Mouse (Mus musculus) right cerebral cortex, adult 2 months (tissue): ENCODE data around the gene Ifitm1.
A peak's percentile ranks its signal among the peaks of the same experiment; 100 is the strongest.
"Not testable (repeated sequence)": the region's sequence is repeated elsewhere in the genome, so short reads cannot be mapped to it uniquely, and the experiment has no call there.

Experiments
- DNase-seq, 2 experiments: peaks; one replicate each; pipeline ENCODE4 v3.0.0; 2021 to 2022; ENCODE audit warnings: low spot score in 2 of 2

The Ifitm1 gene

GRCm38 (mm10) chr7:140974940-140975339 is 7.9 kb downstream of the Ifitm1 start:
- DNase-seq = no peak

DNA sequence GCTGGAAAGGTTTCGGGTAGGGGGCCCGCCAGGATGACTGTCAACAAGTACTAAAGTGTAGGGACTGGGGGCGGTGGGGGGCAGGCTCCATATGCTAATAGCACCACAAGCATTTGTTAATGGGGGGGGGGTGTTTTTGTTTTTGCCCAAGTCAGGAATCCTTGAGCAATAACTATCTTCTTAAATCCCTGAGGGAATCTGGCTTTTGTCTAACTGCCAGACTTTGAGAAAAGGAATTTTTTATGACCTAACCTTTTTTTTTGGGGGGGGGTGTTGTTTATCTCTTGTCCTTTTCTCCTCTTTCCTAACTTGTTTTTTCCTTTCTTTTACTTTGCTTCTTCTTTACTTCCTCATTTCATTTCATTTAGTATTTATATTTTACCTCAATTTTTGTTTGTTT is 8.4 kb downstream of the Ifitm1 start:
- DNase-seq = no peak

GRCm38 (mm10) chr7:140976720-140977119 is 9.7 kb downstream of the Ifitm1 start:
- DNase-seq = not testable (repeated sequence)

DNA sequence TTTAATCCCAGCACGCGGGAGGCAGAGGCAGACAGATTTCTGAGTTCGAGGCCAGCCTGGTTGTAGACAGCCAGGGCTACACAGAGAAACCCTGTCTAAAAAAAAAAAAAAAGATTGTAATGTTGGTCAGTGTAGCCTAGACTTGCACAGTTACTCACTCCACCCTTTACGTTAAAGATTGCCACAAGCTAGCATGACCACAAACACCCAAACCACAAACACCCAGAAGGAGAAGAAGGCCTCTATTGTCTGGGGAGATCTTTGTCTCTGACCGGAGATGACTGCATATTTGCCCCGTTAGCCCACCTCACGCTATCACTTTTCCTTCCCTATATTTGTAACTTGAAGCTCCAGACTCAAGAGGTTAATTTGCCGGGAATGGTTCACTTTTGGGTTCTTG is 14.7 kb downstream of the Ifitm1 start:
- no peak for DNase-seq

DNA sequence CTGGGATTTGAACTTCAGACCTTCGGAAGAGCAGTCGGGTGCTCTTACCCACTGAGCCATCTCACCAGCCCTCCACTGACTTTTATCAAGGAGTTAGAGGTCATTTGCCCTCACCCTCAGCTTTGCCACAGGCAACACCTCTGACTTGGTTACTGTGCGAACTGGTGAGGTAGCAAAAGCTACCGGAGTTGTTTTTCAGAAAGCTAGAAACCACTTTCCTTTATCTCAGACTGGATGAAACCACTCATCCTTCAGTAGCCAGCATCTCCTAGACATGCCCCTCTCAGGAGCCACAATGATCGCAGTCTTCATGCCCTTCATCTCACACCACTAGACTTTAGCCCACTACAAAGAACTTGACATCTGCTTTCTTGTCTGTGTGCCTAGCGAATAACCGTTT is 15.9 kb downstream of the Ifitm1 start:
- no peak for DNase-seq

DNA sequence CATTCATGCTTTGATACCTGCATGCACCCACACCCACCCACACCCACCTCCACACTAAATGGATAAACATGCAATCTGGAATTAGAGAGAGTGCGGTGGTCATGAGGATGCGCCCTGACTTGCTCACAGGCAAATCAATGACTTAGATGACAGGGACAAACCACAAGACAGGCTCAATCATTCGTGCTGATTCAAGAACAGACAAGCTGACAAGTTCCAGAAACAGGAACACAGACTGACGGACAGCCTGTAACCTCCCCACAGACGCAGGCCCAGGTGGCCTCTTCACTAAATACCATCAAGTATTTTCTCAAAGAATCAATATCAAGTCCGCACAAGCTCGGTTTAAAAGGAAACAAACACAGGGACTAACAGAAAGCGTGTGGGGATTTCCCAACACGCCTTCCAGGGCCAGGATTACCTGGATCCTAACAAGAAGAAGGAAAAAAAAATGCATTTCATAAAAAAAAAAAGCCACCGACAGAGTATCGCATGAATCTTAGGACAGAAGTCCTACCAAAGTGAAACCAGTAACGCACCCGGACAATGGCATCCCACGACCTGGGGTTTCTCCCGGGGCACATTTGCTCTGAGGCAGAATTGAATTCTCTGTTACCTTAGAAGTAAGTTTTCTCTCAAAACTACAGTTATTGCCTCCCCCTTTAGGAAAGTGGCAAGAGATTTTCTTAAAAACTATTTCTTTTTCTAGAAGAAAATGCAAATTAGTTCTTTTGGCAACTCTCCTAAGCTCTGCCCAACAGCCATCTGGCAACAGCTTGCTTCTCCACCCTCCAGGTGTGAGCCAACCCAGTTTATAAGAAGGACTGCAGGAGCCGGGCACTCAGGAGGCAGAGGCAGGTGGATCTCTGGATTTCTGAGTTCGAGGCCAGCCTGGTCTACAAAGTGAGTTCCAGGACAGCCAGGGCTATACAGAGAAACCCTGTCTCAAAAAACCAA is 20.4 kb downstream of the Ifitm1 start:
- peak; percentile 27 to 58 for DNase-seq

DNA sequence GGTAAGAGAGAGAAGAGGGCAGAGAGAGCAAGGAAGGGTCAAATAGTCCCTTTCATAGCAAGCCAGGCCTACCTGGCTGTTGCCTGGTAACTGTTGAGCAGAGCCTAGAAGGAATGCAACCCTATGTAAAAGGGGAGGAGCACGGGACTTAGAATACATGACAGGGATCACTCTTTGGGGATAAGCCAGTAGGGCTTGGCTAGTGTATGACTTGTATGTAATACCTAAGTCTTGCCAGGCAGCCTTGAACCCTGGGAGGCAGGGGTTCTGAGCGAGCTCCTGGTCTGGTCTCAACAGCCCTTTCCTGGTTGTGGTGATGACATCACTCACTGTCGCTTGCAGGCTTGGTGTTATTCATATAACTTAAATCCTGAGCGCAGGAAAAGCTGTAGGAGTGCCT is 22.0 kb downstream of the Ifitm1 start:
- DNase-seq = peak in 1 of 2 experiments; percentile 10

DNA sequence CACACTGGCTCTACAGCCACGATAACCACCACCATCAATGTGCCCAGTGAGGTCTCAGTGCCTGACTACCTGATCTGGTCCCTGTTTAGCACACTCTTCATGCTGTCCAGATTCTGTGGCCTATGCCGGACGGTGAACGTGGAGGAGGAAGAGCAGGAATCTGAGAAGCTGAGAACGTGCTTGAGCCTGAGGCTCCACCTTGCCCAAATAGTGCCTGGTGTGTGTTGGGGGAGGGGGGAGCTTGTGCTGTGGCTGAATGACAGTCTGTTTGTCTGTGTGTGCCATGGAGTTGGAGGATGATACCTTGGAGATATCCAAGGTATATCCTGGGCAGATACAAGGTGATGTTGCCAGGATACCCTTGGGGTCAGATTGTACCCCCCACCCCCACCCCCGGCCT is 23.2 kb downstream of the Ifitm1 start:
- DNase-seq = no peak

GRCm38 (mm10) chr7:140990622-140991021 is 23.6 kb downstream of the Ifitm1 start:
- DNase-seq = no peak

DNA sequence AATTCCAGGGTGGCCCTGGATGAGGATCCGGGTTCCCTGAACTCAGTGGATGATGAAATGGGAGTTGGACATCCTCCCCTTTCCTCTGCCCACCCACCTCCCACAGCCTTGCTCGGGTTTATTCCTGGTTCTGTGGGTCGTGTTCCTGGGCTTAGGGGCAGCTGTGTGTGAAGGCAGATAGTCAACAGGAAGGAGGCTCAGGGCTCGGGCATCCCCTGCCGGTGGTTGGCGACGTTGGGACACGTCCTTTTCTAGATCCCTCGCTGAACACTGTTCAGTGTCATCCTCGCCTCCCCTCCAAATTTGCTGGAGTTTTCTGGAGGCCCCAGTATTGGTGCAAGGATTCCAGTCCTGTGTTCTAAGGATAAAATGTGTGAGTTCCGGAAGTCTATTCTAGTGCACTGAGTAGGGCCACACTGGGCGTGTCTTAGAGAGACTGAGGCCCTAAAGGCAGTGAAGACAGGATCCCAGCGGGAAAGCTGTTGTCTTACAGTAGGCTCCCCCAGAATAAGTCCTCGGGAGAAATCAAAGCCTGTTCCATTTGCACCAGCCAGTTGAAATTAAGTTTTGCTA is 24.2 kb downstream of the Ifitm1 start:
- DNase-seq = no peak

DNA sequence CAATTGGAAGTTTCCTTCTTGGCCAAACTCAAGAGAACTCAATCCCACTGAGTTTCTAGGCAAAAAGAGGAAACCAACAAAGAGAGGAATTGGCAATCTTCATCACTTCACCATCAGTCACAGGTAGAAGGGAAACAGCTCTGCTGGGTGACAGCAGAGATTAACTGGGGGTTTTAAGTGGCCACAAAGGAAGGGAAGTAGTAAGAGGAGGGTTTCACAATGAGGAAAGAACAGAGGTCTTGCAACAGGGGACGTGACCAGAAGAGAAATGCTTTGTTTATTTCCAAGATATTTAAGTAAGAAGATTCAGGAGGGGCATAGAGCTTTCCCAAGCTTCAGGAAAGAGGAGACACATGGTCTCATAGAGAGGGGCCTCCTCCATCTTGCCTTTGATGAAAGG is 30.8 kb downstream of the Ifitm1 start:
- DNase-seq = no peak

GRCm38 (mm10) chr7:140998853-140999700 is 32.1 kb downstream of the Ifitm1 start:
- no peak for DNase-seq

DNA sequence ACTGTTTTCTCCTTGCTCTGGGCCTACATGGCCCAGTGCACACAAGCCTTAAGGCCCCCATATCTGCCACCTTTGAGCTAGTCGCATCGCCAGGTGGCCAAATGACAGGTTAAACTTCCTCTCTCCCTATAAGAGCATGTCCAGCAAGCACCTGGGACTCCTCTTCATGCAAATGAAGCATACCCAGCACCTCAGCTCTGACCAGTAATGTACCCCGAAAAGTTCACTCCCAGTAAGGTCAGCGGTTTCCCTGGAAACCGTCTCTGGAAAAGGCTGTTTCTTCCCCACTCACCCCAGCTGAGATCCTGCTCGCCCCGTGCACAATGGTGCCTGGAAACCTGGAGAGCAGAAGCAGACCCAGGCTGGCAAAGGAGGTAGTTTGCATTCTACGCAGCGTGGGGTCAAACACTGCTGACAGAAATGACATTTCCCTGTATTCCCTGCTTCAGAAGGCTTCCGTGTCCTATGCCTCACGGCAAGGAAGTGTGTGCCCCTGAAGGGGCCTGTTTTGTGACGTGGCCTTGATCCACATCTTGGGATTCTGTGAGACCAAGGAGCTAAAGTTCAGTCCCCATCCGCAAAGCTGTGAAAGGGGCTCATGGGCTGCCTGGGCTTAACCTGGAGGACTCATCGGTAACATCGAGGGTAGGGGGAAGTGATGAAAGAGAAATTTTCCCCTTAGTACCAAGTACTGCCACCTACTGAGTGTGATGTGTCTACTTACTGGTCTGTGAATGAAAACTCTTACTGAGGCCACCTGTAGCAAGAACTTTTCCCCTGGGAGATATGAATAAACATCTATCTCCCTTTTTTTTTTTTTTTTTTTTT is 34.1 kb downstream of the Ifitm1 start:
- DNase-seq = no peak

DNA sequence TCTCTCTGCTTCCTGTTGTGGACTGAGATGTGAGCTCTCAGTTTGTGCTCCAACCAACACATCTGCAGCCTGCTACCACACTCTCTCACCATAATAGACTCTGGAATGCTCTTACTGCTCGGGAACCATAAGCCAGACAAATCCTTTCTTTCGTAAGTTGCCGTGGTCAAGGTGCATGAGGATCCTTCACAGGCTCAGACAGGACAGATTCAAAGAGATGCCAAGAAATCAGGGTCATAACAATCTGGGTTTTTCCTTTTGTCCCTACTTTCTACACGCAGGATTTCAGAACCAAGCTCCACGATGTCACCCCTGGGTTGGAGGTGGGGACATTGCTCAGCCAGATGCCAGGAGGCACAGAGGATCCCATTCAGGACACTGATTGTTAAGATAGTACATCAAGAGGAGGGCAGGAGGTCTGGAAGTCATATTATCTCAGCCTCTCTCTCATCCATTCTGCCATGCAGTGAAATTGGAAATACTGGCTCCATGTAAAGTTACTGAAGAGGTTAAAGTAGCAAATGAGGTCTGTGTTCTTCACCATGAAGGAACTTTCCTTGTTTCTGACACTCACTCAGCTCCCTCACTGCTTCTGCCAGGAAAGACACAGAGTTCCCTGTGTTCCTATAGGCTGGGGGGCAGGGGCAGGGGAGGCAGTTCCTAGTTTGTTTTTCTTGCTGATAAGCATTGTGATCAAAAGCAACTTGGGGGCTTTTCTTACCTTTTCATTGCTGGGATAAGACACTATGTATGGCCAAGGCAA is 36.4 kb downstream of the Ifitm1 start:
- no peak for DNase-seq

- DNase-seq = no peak
These were observed 39.4 kb downstream of the Ifitm1 start for GRCm38 (mm10) chr7:141006446-141006845.

DNA sequence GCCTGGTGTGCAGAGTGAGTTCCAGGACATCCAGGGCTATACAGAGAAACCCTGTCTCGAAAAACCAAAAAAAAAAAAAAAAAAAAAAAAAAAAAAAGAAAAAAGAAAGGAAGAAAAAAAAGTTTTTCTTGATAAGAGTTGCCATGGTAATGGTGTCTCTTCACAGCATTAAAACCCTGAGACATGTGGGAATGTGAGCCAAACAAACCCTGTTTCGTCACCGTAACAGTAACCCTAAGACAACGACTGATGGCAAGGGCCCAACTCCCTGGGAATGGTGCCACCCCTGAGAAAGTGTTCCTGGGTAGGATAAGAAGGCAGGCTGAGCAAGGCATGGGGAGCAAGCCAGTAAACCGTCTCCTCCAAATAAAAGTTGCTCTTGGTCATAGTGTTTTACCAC is 39.9 kb downstream of the Ifitm1 start:
- DNase-seq = peak in 1 of 2 experiments; percentile 18

DNA sequence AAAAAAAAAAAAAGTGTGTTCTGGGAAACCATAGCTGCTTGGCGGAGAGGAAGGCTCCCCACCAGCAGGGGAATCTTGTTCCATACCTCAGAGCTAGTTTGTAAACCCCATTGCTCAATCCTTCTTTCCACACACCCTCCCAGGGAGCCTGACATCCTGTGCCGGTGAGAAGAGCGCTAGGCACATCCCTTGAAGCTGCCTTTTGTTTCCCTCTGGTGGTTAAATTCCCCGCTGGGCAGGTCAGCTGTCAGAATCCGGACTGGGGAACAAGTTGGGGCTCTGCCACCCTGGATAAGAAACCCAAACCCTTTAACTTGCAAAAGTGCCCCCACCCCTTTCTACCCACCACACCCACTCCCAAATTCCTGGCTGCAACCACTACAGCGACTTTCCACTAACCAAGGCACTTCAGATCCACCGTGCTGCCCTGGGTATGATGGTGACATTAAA is 41.3 kb downstream of the Ifitm1 start:
- DNase-seq = no peak

DNA sequence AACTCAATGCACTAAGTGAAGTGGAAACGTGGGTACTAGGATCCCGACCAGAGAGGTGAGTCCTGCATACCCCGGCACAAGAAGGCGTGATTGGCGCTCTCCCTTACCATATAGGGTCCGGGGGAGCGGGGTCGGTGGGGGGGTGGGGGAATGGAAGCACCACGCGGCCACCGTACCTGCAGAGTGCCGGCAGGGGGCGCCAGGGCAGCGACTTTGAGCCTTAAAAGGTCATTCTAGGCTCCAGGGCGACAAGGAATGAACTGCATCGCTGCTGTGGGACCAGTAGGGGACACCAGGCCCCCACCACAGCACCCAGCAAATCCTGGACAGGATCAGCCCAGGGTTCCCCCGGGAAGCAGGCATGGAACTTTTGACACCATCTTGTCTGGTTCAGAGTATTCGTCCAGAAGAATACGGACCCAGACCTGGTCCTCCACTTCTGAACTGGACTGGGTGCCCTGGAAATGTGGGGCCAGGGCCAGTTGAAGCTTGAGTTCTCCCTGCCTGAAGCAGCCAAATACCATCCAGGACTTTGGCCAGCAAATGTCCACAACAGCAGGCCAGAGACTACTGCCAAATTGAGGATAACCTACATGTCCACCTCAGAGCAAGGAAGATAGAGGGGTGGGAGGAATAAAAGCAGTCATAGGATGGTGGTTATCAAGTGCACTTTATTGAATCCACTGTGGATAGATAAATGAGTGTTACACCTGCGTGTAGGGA is 42.1 kb downstream of the Ifitm1 start:
- DNase-seq = peak; percentile 31 to 35

GRCm38 (mm10) chr7:141009665-141010064 is 42.6 kb downstream of the Ifitm1 start:
- no peak for DNase-seq

GRCm38 (mm10) chr7:141010593-141010992 is 43.6 kb downstream of the Ifitm1 start, which contains the start of gene Ifitm3:
Ifitm3 (minus strand) TSS chr7:141010770.
- DNase-seq = no peak
